Comparison of ENCODE assay signal across 8 mouse cellular contexts in genomic region chr1:134097956-134098725, GRCm38 (mm10). TPM values are rescaled to one million over a fixed set of nuclear protein-coding genes. Genes with fewer than 3 reads are reported as not detected.
DNase-seq lines count a peak whose midpoint lies in the region; ATAC-seq and TF ChIP-seq lines count a peak whose summit lies in the region.

No protein-coding gene starts in this region.

- H3K4me2 ChIP-seq in heart, postnatal 0 days (ENCODE audit: low read depth, low read length): peak overlapping the region; percentile 41
- peak overlapping the region; percentile 76 for H3K4me2 ChIP-seq in midbrain, embryonic 14.5 days (ENCODE audit: low read length)

- H3K4me1 ChIP-seq in embryonic fibroblast, embryonic 13.5 days (ENCODE audit: control insufficient read depth, insufficient read depth, low read length): peaks cover 32% of the 10 kb centered on the region
- H3K4me1 ChIP-seq in heart, postnatal 0 days (ENCODE audit: control insufficient read depth, insufficient read depth): peaks cover 73% of the 10 kb centered on the region
- H3K4me1 ChIP-seq in midbrain, embryonic 14.5 days (ENCODE audit: control insufficient read depth, insufficient read depth, low read length): peaks cover 57% of the 10 kb centered on the region

- H3K9me3 ChIP-seq in heart, postnatal 0 days (replicated peaks; ENCODE audit: control insufficient read depth, low read length): no peaks in the 10 kb centered on the region
- H3K9me3 ChIP-seq in midbrain, embryonic 14.5 days (ENCODE audit: control insufficient read depth, low read length): no peaks in the 10 kb centered on the region

- H3K36me3 ChIP-seq in heart, postnatal 0 days (replicated peaks; ENCODE audit: control insufficient read depth, insufficient read depth, low read length): no peaks in the 10 kb centered on the region
- H3K36me3 ChIP-seq in midbrain, embryonic 14.5 days (ENCODE audit: control insufficient read depth, insufficient read depth, low read length): no peaks in the 10 kb centered on the region

- H3K27ac ChIP-seq in left cerebral cortex, adult 2 months: peak overlapping the region; percentile 85
- H3K27ac ChIP-seq in embryonic fibroblast, embryonic 13.5 days (ENCODE audit: insufficient read depth, low read length): peak overlapping the region; percentile 94
- H3K27ac ChIP-seq in heart, postnatal 0 days (ENCODE audit: low read depth): peak overlapping the region; percentile 99
- peak overlapping the region; percentile 66; the same call in 1 of the 2 replicates for H3K27ac ChIP-seq in midbrain, embryonic 14.5 days (replicated peaks; ENCODE audit: low read depth, low read length)

- no peak for TF ChIP-seq CTCF in left cerebral cortex, adult 2 months (IDR thresholded peaks at IDR 0.05)
- TF ChIP-seq CTCF in embryonic fibroblast, embryonic 13.5 days (IDR thresholded peaks at IDR 0.05; ENCODE audit: borderline replicate concordance, insufficient read depth, low read length): no peak
- TF ChIP-seq CTCF in heart, postnatal 0 days (IDR thresholded peaks at IDR 0.05; ENCODE audit: low read depth): no peak

- WGBS in heart, postnatal 0 days: 34% methylated on average over 13 of the region's 13 CpGs
- 70% methylated on average over 13 of the region's 13 CpGs for WGBS in midbrain, embryonic 14.5 days

- H3K4me3 ChIP-seq in left cerebral cortex, adult 2 months: no peak overlapping the region
- H3K4me3 ChIP-seq in embryonic fibroblast, embryonic 13.5 days (ENCODE audit: insufficient read depth, low read length): no peak overlapping the region
- H3K4me3 ChIP-seq in heart, postnatal 0 days (ENCODE audit: low read depth, low read length): no peak overlapping the region
- no peak overlapping the region for H3K4me3 ChIP-seq in midbrain, embryonic 14.5 days (replicated peaks; ENCODE audit: low read depth, low read length)

- ATAC-seq in heart, postnatal 0 days (ENCODE audit: insufficient read depth, low read depth): no peak
- ATAC-seq in midbrain, embryonic 14.5 days (ENCODE audit: low FRiP score, low TSS enrichment): no peak

- peak overlapping the region; percentile 5 for H3K9ac ChIP-seq in heart, postnatal 0 days (replicated peaks; ENCODE audit: low read depth, low read length)
- H3K9ac ChIP-seq in midbrain, embryonic 14.5 days (replicated peaks; ENCODE audit: low read length): no peak overlapping the region

- intact Hi-C loops in left cerebral cortex, adult 2 months (cut with DNase I): no loop called here
- intact Hi-C loops in left cerebral cortex, postnatal 25 days (cut with DNase I): no loop called here

- 0 out of 2 replicates have a peak, but pooled peaks have one; percentile 37 for TF ChIP-seq EP300 in heart, postnatal 0 days (IDR thresholded peaks at IDR 0.05; ENCODE audit: low read depth)

- DNase-seq in left cerebral cortex, adult 2 months (ENCODE audit: extremely low spot score in 1 of 2, low spot score in 2 of 2): no peak
- DNase-seq in left cerebral cortex, postnatal 25 days (ENCODE audit: low spot score in 2 of 2): no peak
- DNase-seq in heart, postnatal 0 days (ENCODE audit: low spot score): peak; percentile 66
- peak; percentile 73 to 87 for DNase-seq in kidney, postnatal 25 days
- no peak for DNase-seq in midbrain, embryonic 14.5 days
- no peak for DNase-seq in frontal cortex, adult 2 months (ENCODE audit: extremely low spot score in 1 of 2, low spot score in 1 of 2)
- DNase-seq in layer of hippocampus, postnatal 36 days: no peak

- H3K27me3 ChIP-seq in heart, postnatal 0 days (ENCODE audit: control insufficient read depth, insufficient read depth, low read length): no peaks in the 10 kb centered on the region
- no peaks in the 10 kb centered on the region for H3K27me3 ChIP-seq in midbrain, embryonic 14.5 days (ENCODE audit: control insufficient read depth, insufficient read depth, low read length)

- peak; percentile 17; the same call in 1 of the 2 replicates for TF ChIP-seq POLR2A in embryonic fibroblast, embryonic 13.5 days (IDR thresholded peaks at IDR 0.05; ENCODE audit: low read depth, low read length)

RNA-seq across cellular contexts. Expression of gene Chit1, which starts 12.9 kb away (rescaled TPM):
- not detected for total RNA-seq in left cerebral cortex, adult 2 months (2021)
- not detected for total RNA-seq in left cerebral cortex, postnatal 25 days (2021)
- not detected in 2 replicates for polyA plus RNA-seq in embryonic fibroblast, embryonic 13.5 days (2011; ENCODE audit: insufficient read length, low read depth, missing spikeins)
- total RNA-seq in heart, postnatal 0 days (2014; rRNA removed; ENCODE audit: low replicate concordance): 0.76 and 1.5 TPM in 2 replicates
- 0.19 and 0.30 TPM in 2 replicates for polyA plus RNA-seq in heart, postnatal 0 days (2015; fragmentation: Nextera tagmentation; extraction: Ambion mirVana)
- 0.26 TPM in 1 of 2 replicates, not detected in the other for polyA plus RNA-seq in midbrain, embryonic 14.5 days (2014; fragmentation: Nextera tagmentation; extraction: Ambion mirVana)
- polyA plus RNA-seq in frontal cortex, adult 2 months (2012; rRNA removed): 0.22 and 0.23 TPM in 2 replicates
- not detected for total RNA-seq in layer of hippocampus, postnatal 36 days (2021)

RNA-seq across cellular contexts. Expression of gene Btg2, which starts 19.2 kb away (rescaled TPM):
- total RNA-seq in left cerebral cortex, adult 2 months (2021): 10 to 100 TPM; 26.2 to 28.3 TPM
- total RNA-seq in left cerebral cortex, postnatal 25 days (2021): 10 to 100 TPM; 15.1 to 29.0 TPM
- 96.4 and 125 TPM in 2 replicates for polyA plus RNA-seq in embryonic fibroblast, embryonic 13.5 days (2011; ENCODE audit: insufficient read length, low read depth, missing spikeins)
- 46.8 and 52.9 TPM in 2 replicates for total RNA-seq in heart, postnatal 0 days (2014; rRNA removed; ENCODE audit: low replicate concordance)
- polyA plus RNA-seq in heart, postnatal 0 days (2015; fragmentation: Nextera tagmentation; extraction: Ambion mirVana): 27.4 and 33.7 TPM in 2 replicates
- polyA plus RNA-seq in midbrain, embryonic 14.5 days (2014; fragmentation: Nextera tagmentation; extraction: Ambion mirVana): 34.2 and 61.1 TPM in 2 replicates
- 18.8 and 32.5 TPM in 2 replicates for polyA plus RNA-seq in frontal cortex, adult 2 months (2012; rRNA removed)
- 10 to 100 TPM; 18.7 to 18.9 TPM for total RNA-seq in layer of hippocampus, postnatal 36 days (2021)

Comparison
In these comparisons a context has a peak if more than half of its experiments do, and no peak if none do; other contexts are left out.
1. DNase-seq: peak in heart, postnatal 0 days (single experiment) and kidney, postnatal 25 days (2 of 2); none in left cerebral cortex, adult 2 months (0 of 2), left cerebral cortex, postnatal 25 days (0 of 2), midbrain, embryonic 14.5 days (single experiment), frontal cortex, adult 2 months (0 of 2) and layer of hippocampus, postnatal 36 days (0 of 2).
2. Peak in every context shown above with its lines, with median percentiles within 50 percentile points of each other: H3K27ac ChIP-seq.